Mouse (Mus musculus): Measurements from ENCODE around the gene Rflnb.

DNA sequence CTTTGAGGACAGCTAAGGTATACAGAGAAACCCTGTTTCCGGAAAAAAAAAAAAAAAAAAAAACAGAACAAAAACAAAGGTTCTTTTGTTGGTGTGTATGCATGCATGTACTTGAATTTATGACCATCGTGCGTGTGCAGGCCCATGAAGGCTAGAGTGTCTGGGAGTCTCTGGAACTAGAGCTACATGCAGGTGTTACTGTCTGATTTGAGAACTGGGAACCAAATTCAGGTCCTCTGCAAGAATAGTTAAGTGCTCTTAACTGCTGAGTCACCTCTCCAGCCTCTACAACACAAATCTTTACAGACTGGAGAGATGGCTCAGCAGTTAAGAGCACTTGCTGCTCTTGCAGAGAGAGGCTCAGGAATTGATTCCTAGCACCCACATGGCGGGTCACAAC is 11.8 kb downstream of the Rflnb start:
- TF ChIP-seq CTCF (IDR thresholded peaks at IDR 0.05; ENCODE audit: low read depth) (no peak), EP300 (IDR thresholded peaks at IDR 0.05; ENCODE audit: low read depth) (no peak)
